Mouse (Mus musculus) ES-E14 (cell line): ENCODE results near the gene Elmo3.

ENCODE experiments used
- CHD2 ChIP-seq: IDR thresholded peaks from 2 replicates; pipeline ENCODE4 v1.6.1; 2014; ENCODE audit warnings: mild to moderate bottlenecking, low read depth, low read length, inconsistent platforms
- ZNF384 ChIP-seq: IDR thresholded peaks from 2 replicates; pipeline ENCODE4 v1.6.1; 2012; ENCODE audit warnings: low read depth, low read length, inconsistent platforms

GRCm38 (mm10) chr8:105266775-105267174, 38.6 kb upstream of the Elmo3 start:
- TF ChIP-seq ZNF384 (no peak), CHD2 (no peak)
